Mouse (Mus musculus): ENCODE results near the gene Sult2b1. TPM values are rescaled to one million over a fixed set of nuclear protein-coding genes. Genes with fewer than 3 reads are reported as not detected.

The Sult2b1 gene
- polyA plus RNA-seq, 1 experiment from 2014 or later: 3.7 TPM

DNA sequence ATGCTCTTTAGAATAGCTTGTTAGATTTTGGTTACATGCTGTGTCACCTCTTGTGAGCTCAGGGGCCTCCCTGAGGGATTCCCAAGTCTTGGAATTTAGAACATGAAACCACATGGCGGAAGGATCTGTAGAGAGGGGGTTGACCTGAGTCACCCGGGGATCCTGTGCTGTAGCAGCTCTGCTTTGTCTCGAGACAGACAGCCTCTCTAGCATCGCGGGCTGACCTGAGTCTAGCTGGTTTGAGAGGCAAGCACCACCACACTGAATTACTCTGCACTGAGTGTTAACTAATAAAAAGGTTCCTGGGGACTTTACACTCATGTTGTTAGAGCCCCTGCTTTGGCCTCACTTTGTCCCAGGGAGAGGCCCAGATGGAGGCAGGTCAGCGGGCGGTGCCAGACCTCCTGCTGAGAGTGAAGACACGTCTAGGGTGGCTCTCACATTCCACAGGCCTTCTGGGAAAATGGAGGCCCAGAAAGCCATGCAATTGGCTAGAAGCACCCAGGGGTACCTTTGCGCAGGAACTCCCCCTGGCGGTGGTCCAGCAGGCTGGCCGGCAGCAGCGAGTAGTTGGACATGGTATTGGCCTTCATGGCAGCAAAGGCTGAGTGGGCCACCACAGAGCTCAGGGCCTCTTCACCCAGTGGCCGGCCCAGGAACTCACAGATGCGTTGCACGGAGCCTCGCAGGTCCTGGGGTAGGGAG lies 53.6 kb downstream of the Sult2b1 start:
- WGBS: 22% methylated on average over 16 of the region's 16 CpGs
- peak overlapping the region; percentile 43; the same call in 1 of the 2 replicates for H3K27ac ChIP-seq (ENCODE audit: low read length)
- peak; percentile 72 for ATAC-seq
- H3K4me2 ChIP-seq (replicated peaks; ENCODE audit: low read depth, low read length): no peak overlapping the region
- H3K9ac ChIP-seq (replicated peaks; ENCODE audit: low read depth): no peak overlapping the region
- no peaks in the 10 kb centered on the region for H3K27me3 ChIP-seq (replicated peaks; ENCODE audit: insufficient read depth, low read length)
- peak; percentile 79 for DNase-seq (ENCODE audit: low spot score)
- no peaks in the 10 kb centered on the region for H3K9me3 ChIP-seq (ENCODE audit: low read length)
- TF ChIP-seq EP300 (IDR thresholded peaks at IDR 0.05) (no peak), CTCF (IDR thresholded peaks at IDR 0.05) (peak; percentile 76)
- no peaks in the 10 kb centered on the region; the same call in 1 of the 2 replicates for H3K4me1 ChIP-seq (ENCODE audit: insufficient read depth, low read depth, low read length)
- no peaks in the 10 kb centered on the region for H3K36me3 ChIP-seq (ENCODE audit: insufficient read depth, low read length)
- H3K4me3 ChIP-seq (ENCODE audit: low read depth, low read length): no peak overlapping the region

DNA sequence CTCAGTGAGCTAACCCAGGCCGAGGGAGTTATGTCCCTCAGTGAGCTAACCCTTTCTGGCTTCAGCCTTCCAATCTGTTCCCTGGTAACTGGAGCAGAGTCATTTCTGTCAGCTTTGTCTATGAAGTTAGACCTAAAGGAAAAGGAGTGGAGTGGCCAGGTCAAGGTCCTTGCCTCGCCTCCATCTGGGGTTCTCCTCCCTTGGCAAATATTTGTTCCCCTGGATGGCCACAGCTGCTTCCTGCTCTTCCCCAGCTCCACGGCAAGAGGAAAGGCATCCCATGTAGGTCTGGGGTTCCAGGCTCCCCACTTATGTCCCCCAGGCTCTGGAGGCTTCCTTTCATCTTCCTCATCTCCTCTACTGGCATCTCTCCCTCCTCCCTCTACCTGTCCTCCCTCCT lies 56.8 kb downstream of the Sult2b1 start:
- no peak overlapping the region for H3K27ac ChIP-seq (ENCODE audit: low read length)
- H3K9me3 ChIP-seq (ENCODE audit: low read length): no peaks in the 10 kb centered on the region
- TF ChIP-seq CTCF (IDR thresholded peaks at IDR 0.05) (no peak), EP300 (IDR thresholded peaks at IDR 0.05) (no peak)
- DNase-seq (ENCODE audit: low spot score) (no peak), ATAC-seq (no peak)
- H3K4me3 ChIP-seq (ENCODE audit: low read depth, low read length): no peak overlapping the region
- no peaks in the 10 kb centered on the region for H3K27me3 ChIP-seq (replicated peaks; ENCODE audit: insufficient read depth, low read length)
- 42% methylated on average over 3 of the region's 3 CpGs for WGBS
- H3K9ac ChIP-seq (replicated peaks; ENCODE audit: low read depth): no peak overlapping the region
- H3K36me3 ChIP-seq (ENCODE audit: insufficient read depth, low read length): peaks cover 18% of the 10 kb centered on the region
- H3K4me2 ChIP-seq (replicated peaks; ENCODE audit: low read depth, low read length): no peak overlapping the region
- H3K4me1 ChIP-seq (ENCODE audit: insufficient read depth, low read depth, low read length): no peaks in the 10 kb centered on the region; the same call in 1 of the 2 replicates

DNA sequence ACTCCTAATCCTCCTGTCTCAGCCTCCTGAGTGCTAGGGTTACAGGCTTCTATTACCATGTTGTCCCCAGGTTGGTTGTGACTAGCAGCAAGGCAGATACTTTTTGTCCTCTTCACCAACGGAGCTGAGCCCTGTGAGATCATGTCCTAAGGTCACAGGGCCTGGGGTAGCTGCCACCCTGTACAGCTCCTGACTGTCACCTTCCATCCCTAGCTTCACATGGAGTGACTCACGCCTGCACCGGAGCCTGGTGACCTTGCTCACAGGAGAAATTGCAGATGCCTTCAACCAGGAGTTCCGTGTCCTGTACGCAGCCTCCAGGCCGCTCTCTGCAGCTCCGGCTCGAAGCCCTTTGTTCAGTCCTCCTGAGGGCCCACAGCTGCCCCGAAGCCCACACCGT lies 58.0 kb downstream of the Sult2b1 start:
- no peak for ATAC-seq
- H3K36me3 ChIP-seq (ENCODE audit: insufficient read depth, low read length): peaks cover 18% of the 10 kb centered on the region
- DNase-seq (ENCODE audit: low spot score): no peak
- no peak overlapping the region for H3K4me3 ChIP-seq (ENCODE audit: low read depth, low read length)
- no peak for TF ChIP-seq CTCF (IDR thresholded peaks at IDR 0.05)
- no peak for TF ChIP-seq EP300 (IDR thresholded peaks at IDR 0.05)
- no peak overlapping the region for H3K9ac ChIP-seq (replicated peaks; ENCODE audit: low read depth)
- WGBS: 85% methylated on average over 10 of the region's 10 CpGs
- H3K27ac ChIP-seq (ENCODE audit: low read length): no peak overlapping the region
- no peaks in the 10 kb centered on the region for H3K27me3 ChIP-seq (replicated peaks; ENCODE audit: insufficient read depth, low read length)
- no peaks in the 10 kb centered on the region for H3K9me3 ChIP-seq (ENCODE audit: low read length)
- no peaks in the 10 kb centered on the region; the same call in 1 of the 2 replicates for H3K4me1 ChIP-seq (ENCODE audit: insufficient read depth, low read depth, low read length)
- no peak overlapping the region for H3K4me2 ChIP-seq (replicated peaks; ENCODE audit: low read depth, low read length)

DNA sequence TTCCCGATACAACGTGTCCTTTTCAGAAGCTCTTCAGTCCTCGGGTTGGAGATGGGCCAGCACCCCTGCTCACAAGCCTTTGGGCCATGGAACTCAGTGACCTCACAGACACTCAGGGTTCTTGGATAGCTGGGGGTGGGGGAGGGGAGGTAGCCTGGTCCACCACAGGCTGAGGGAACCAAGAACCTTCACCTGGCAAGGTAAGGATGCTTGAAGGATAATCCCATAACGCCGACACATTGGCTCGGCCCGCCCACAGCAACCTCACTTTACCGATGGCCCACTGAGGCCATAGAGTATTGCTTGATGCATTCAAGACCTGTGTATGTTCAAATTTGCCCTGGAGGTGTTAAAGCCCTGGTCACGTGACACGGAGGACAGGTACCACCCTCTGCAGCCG lies 58.8 kb downstream of the Sult2b1 start, which contains the start of gene Spaca4:
TSS of gene Spaca4 (minus strand) at position 101 of the 400 bp plus-strand sequence.
- DNase-seq (ENCODE audit: low spot score) (no peak), ATAC-seq (no peak)
- Histone ChIP-seq H3K4me2 (replicated peaks; ENCODE audit: low read depth, low read length) (no peak within 1 kb of the TSS), H3K4me3 (ENCODE audit: low read depth, low read length) (no peak within 1 kb of the TSS), H3K36me3 (ENCODE audit: insufficient read depth, low read length) (peaks cover 18% of the 10 kb centered on the region), H3K27me3 (replicated peaks; ENCODE audit: insufficient read depth, low read length) (no peaks in the 10 kb centered on the region), H3K27ac (ENCODE audit: low read length) (no peak within 1 kb of the TSS), H3K4me1 (ENCODE audit: insufficient read depth, low read depth, low read length) (no peaks in the 10 kb centered on the region; the same call in 1 of the 2 replicates), H3K9me3 (ENCODE audit: low read length) (no peaks in the 10 kb centered on the region), H3K9ac (replicated peaks; ENCODE audit: low read depth) (no peak within 1 kb of the TSS)
- TF ChIP-seq EP300 (IDR thresholded peaks at IDR 0.05): no peak
- no peak for TF ChIP-seq CTCF (IDR thresholded peaks at IDR 0.05)
- 87% methylated on average over 11 of the region's 11 CpGs for WGBS

DNA sequence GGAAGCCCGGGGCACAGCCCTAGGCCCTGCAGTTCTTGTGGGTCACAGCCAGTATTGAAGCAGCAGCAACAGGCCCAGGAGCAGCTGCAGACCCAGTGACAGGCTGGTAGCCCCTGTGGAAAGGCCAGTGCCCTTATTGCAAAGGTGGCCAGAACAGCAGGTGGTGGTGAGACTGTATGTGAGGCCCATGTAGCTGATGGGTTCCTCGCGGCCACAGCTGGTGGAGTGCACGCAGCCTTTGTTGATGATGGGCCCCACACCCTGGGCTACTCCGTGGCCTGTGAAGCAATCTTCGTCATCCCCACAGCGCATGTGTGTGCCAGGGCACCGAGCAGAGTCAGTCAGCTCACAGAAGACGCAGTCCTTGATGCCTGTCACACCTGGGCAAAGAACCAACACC lies 59.3 kb downstream of the Sult2b1 start:
- Histone ChIP-seq H3K27ac (ENCODE audit: low read length) (no peak overlapping the region), H3K4me1 (ENCODE audit: insufficient read depth, low read depth, low read length) (no peaks in the 10 kb centered on the region), H3K27me3 (replicated peaks; ENCODE audit: insufficient read depth, low read length) (no peaks in the 10 kb centered on the region), H3K36me3 (ENCODE audit: insufficient read depth, low read length) (peaks cover 18% of the 10 kb centered on the region), H3K9ac (replicated peaks; ENCODE audit: low read depth) (no peak overlapping the region), H3K4me3 (ENCODE audit: low read depth, low read length) (no peak overlapping the region), H3K9me3 (ENCODE audit: low read length) (no peaks in the 10 kb centered on the region), H3K4me2 (replicated peaks; ENCODE audit: low read depth, low read length) (no peak overlapping the region)
- DNase-seq (ENCODE audit: low spot score): no peak
- ATAC-seq: no peak
- TF ChIP-seq EP300 (IDR thresholded peaks at IDR 0.05) (no peak), CTCF (IDR thresholded peaks at IDR 0.05) (no peak)
- WGBS: 90% methylated on average over 9 of the region's 9 CpGs

DNA sequence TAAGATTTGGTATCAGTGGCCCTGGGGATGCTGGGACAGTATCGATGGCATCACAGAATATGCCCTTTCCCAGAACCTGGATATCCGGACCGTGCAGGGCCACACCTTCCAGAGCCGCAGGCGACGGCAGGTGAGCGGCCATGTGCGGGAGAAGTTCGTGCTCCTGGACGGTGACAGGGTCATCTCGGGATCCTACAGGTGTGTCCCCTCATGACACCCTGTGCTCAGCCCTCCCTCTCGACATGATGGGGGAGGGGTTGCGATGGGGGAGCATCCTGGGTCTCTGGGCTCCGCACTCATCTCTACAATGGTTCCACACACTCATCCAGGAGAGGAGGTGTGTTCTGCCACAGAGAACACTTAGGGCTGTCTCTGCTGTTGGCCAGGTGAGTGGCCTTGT lies 60.7 kb downstream of the Sult2b1 start:
- DNase-seq (ENCODE audit: low spot score) (no peak), ATAC-seq (no peak)
- TF ChIP-seq EP300 (IDR thresholded peaks at IDR 0.05) (no peak), CTCF (IDR thresholded peaks at IDR 0.05) (no peak)
- Histone ChIP-seq H3K4me3 (ENCODE audit: low read depth, low read length) (no peak overlapping the region), H3K36me3 (ENCODE audit: insufficient read depth, low read length) (peaks cover 23% of the 10 kb centered on the region), H3K9ac (replicated peaks; ENCODE audit: low read depth) (no peak overlapping the region), H3K9me3 (ENCODE audit: low read length) (no peaks in the 10 kb centered on the region), H3K4me2 (replicated peaks; ENCODE audit: low read depth, low read length) (no peak overlapping the region), H3K27ac (ENCODE audit: low read length) (no peak overlapping the region), H3K27me3 (replicated peaks; ENCODE audit: insufficient read depth, low read length) (no peaks in the 10 kb centered on the region), H3K4me1 (ENCODE audit: insufficient read depth, low read depth, low read length) (peaks cover 2% of the 10 kb centered on the region; the same call in 1 of the 2 replicates)
- 82% methylated on average over 14 of the region's 14 CpGs for WGBS
